10 mouse cellular contexts compared by ENCODE assay signal in the genomic region with DNA sequence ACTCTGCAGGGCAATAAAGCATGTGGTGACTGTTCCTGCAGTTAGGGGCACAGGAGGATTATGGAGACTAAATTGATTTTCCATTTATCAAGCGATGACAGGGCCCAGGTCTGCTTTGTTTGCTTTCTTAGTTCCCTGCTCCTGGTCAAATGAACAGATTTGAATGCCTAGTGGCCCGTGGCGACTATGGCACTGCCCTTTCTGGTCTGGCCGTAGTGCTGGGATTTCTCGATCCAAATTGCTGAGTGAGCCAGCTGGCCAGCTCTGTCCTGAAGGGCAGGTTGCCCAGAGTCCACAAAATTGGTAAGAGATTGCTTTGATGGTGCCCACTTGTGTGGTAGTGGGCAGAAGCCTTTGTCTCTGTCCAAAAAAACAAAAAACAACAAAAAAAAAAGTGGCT. TPM values are rescaled to one million over a fixed set of nuclear protein-coding genes. Genes with fewer than 3 reads are reported as not detected.
DNase-seq lines count a peak whose midpoint lies in the region; ATAC-seq lines count a peak whose summit lies in the region.
"Had no signal": no experiment of that assay in that cellular context is flagged by ENCODE, and none has a peak within 500 bp of the region (broad histone marks: within the 10 kb centered on the region; RNA-seq: fewer than 3 reads in every experiment).

No protein-coding gene starts in this region.

- 0 out of 2 replicates have a peak, but pooled peaks cover 2% of the 10 kb centered on the region for H3K4me1 ChIP-seq in hindbrain, embryonic 11.5 days (replicated peaks; ENCODE audit: control insufficient read depth, insufficient read depth, low read length)

- peak; percentile 14 to 37 for DNase-seq in heart, postnatal 10 days
- DNase-seq in heart, adult 8-10 months (ENCODE audit: low spot score), result no peak
- DNase-seq in cerebellum, adult 11 months, result peak; percentile 87
- peak; percentile 42 for DNase-seq in hindbrain, embryonic 11.5 days (ENCODE audit: low spot score)
- DNase-seq in layer of hippocampus, postnatal 14 days (ENCODE audit: low spot score in 2 of 2), result peak; percentile 55 to 79
- no peak for DNase-seq in urinary bladder, adult 2 months (ENCODE audit: low spot score)
- no peak for DNase-seq in thymus, adult 18-20 months
- DNase-seq in urinary bladder, postnatal 14 days (ENCODE audit: low spot score), result no peak

- intact Hi-C loops in heart, postnatal 10 days (cut with DNase I), result no loop called here

- no peaks in the 10 kb centered on the region for H3K9me3 ChIP-seq in hindbrain, embryonic 11.5 days (ENCODE audit: control insufficient read depth, low read length)
- H3K9me3 ChIP-seq: forebrain, embryonic 10.5 days; limb, embryonic 12.5 days had no signal

- H3K4me3 ChIP-seq in hindbrain, embryonic 11.5 days (ENCODE audit: low read depth, low read length), result no peak overlapping the region
- H3K4me3 ChIP-seq: forebrain, embryonic 10.5 days; limb, embryonic 12.5 days had no signal

- H3K9ac ChIP-seq in hindbrain, embryonic 11.5 days (ENCODE audit: low read depth, low read length), result no peak overlapping the region
- H3K9ac ChIP-seq: limb, embryonic 12.5 days had no signal

- 32% methylated on average over 5 of the region's 5 CpGs for WGBS in hindbrain, embryonic 11.5 days

- no peaks in the 10 kb centered on the region for H3K36me3 ChIP-seq in hindbrain, embryonic 11.5 days (ENCODE audit: control insufficient read depth, insufficient read depth, low read length)
- H3K36me3 ChIP-seq: forebrain, embryonic 10.5 days; limb, embryonic 12.5 days had no signal

- no peaks in the 10 kb centered on the region for H3K27me3 ChIP-seq in hindbrain, embryonic 11.5 days (ENCODE audit: control insufficient read depth, insufficient read depth, low read length)
- H3K27me3 ChIP-seq: limb, embryonic 12.5 days had no signal

- H3K27ac ChIP-seq in hindbrain, embryonic 11.5 days (ENCODE audit: low read depth, low read length), result no peak overlapping the region
- H3K27ac ChIP-seq: forebrain, embryonic 10.5 days; limb, embryonic 12.5 days had no signal

- no peak overlapping the region for H3K4me2 ChIP-seq in hindbrain, embryonic 11.5 days (replicated peaks; ENCODE audit: low read depth, low read length)
- H3K4me2 ChIP-seq: limb, embryonic 12.5 days had no signal

- peak; percentile 48; the same call in 1 of the 2 replicates for ATAC-seq in hindbrain, embryonic 11.5 days (ENCODE audit: low FRiP score)

RNA-seq across cellular contexts. Expression of a gene that starts 21.9 kb away (rescaled TPM):
- total RNA-seq in heart, postnatal 10 days (2021), result 10 to 100 TPM; 79.7 to 82.1 TPM
- 10 to 100 TPM; 31.3 to 55.8 (median 41.0) TPM for total RNA-seq in heart, adult 8-10 months (2022)
- polyA plus RNA-seq in hindbrain, embryonic 11.5 days (2014; fragmentation: Nextera tagmentation; extraction: Ambion mirVana), result 22.6 and 36.1 TPM in 2 replicates
- total RNA-seq in layer of hippocampus, postnatal 14 days (2021), result 100 to 1,000 TPM; 103 to 107 TPM
- 4.6 and 13.9 TPM in 2 replicates for polyA plus RNA-seq in urinary bladder, adult 2 months (2012; rRNA removed)

RNA-seq across cellular contexts. Expression of a gene that starts 49.0 kb away (rescaled TPM):
- 1 to 10 TPM; 4.7 to 4.8 TPM for total RNA-seq in heart, postnatal 10 days (2021)
- total RNA-seq in heart, adult 8-10 months (2022), result 1 to 10 TPM in 3 of 4 experiments, under 1 TPM in 1; 0.87 to 2.1 (median 1.2) TPM
- polyA plus RNA-seq in hindbrain, embryonic 11.5 days (2014; fragmentation: Nextera tagmentation; extraction: Ambion mirVana), result 12.9 and 17.1 TPM in 2 replicates
- 1 to 10 TPM in 1 of 2 experiments, under 1 TPM in 1; 0.88 to 1.3 TPM for total RNA-seq in layer of hippocampus, postnatal 14 days (2021)
- 0.48 and 0.60 TPM in 2 replicates for polyA plus RNA-seq in urinary bladder, adult 2 months (2012; rRNA removed)

Comparison
In these comparisons a context has a peak if more than half of its experiments do, and no peak if none do; other contexts are left out.
1. DNase-seq: peak in heart, postnatal 10 days (2 of 2), cerebellum, adult 11 months (single experiment), hindbrain, embryonic 11.5 days (single experiment) and layer of hippocampus, postnatal 14 days (2 of 2); none in heart, adult 8-10 months (single experiment), urinary bladder, adult 2 months (single experiment), thymus, adult 18-20 months (0 of 2) and urinary bladder, postnatal 14 days (single experiment).